Mouse (Mus musculus): Measurements from ENCODE around the gene Slc12a3.

Gene Slc12a3

DNA sequence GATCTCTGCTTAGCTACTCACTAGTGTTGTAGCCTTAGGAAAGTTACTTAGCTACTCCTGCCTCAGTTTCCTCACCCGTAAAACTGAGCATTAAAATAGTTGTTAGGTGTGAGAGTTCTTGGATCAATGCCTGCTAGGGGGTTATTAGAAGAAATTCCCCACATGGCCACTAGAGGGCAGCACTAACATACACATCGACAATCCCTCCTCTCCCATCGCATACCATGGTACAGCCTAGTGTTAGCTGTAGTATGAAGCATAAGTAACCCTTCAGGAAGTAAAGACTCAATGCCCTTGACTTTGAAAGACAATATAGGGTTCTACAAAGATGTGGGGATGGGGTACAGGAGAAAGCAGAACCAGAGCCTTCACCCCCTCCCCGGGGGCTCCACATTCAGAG, 1.7 kb downstream of the Slc12a3 start:
- DNase-seq (ENCODE audit: low spot score): no peak

GRCm38 (mm10) chr8:94333345-94333744, 4.3 kb downstream of the Slc12a3 start:
- DNase-seq (ENCODE audit: low spot score): no peak

GRCm38 (mm10) chr8:94337559-94337958, 8.6 kb downstream of the Slc12a3 start:
- no peak for DNase-seq (ENCODE audit: low spot score)

DNA sequence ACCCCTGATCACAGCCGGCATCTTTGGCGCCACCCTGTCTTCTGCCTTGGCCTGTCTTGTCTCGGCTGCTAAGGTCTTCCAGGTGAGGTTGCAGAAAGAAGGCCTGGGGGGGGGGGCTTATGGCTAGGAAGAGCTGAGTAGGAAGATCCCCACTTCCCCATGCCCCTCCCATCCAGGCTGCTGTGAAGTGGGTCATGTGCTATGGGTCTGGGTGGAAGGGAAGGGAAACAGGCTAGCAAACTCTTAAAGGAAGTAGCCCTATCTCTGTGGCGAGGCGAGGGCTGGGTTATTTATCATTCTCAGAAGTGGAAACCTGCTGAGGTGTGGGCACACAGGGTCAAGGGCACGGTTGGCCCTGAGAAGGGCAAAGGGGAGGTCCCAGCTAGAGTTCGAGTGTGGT, 11.8 kb downstream of the Slc12a3 start:
- no peak for DNase-seq (ENCODE audit: low spot score)

DNA sequence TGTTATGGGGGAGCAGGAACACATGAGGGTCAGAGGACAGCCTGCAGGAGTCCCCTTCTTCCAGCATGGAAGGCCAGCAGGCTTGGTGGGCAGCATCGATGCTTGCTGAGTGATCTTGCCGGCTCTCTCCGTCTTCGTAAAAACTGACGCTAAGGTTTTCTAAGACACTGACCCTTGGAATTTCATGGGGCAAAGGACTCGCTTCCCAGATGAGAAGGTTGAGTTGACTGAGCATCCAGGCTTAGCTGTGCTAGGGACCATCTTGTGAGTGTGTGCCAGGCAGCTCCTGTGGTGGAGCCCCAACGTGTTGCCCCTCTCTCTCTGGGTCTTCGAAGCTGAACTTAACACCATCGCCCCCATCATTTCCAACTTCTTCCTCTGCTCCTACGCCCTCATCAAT, 13.7 kb downstream of the Slc12a3 start:
- DNase-seq (ENCODE audit: low spot score): no peak

DNA sequence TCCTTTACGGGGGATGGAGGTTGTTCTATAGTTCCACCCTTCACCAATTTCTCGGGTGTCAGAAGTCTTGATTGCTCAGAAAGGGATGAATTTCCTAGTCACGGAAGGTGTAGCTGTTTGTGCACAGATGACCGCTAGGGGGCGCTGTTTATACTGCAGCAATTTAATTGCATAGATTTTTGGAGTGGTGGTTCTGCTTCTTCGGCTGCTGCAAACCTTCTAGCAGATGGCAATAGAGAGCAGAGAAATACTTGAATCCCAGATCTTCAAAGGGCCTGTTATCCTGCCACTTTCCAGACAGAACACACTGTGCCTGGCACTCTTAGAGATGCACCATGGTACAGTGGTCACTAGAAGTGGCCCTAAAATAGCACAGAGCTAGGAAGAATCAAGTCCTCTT, 14.3 kb downstream of the Slc12a3 start:
- DNase-seq (ENCODE audit: low spot score): peak; percentile 66

DNA sequence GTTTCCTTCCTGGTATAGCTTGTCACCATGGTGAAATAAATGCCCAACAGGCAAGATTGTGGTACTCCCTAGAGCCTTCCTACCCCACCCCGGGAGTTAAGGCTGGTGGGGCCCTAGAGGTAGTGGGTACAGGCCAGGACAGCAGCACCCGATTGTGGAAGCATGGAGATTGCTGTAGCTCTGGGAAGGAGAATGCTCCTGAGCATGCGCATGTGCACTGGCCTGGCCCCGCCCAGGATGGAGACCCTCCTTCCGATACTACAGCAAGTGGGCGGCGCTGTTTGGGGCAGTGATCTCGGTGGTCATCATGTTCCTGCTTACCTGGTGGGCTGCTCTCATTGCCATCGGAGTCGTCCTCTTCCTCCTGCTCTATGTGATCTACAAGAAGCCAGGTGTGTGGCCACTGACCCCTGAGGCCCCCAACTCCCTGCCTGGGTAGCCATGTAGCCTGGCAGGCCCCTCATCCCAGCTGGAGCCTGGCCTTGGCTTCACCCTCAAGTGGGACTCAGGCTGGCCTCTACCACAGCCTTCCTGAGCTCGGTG, 14.8 kb downstream of the Slc12a3 start:
- DNase-seq (ENCODE audit: low spot score): no peak

GRCm38 (mm10) chr8:94345657-94346056, 16.7 kb downstream of the Slc12a3 start:
- DNase-seq (ENCODE audit: low spot score): no peak

DNA sequence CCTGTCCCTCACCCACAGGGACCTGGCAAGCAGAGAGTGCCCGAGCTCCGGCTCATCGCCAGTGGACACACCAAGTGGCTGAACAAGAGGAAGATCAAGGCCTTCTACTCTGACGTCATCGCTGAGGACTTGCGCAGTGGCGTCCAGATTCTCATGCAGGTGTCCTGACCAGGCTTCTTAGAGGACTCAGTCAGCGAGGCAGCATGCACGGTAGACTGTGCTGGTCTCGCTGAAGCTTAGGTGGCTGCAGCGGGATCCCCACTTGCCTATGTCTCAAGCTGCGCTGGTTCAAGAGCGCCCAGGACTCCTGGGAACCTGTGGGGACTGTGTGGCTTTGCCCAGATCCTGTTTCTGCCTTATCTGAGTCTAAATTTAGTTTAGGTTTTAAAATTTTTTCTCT, 17.3 kb downstream of the Slc12a3 start:
- no peak for DNase-seq (ENCODE audit: low spot score)

DNA sequence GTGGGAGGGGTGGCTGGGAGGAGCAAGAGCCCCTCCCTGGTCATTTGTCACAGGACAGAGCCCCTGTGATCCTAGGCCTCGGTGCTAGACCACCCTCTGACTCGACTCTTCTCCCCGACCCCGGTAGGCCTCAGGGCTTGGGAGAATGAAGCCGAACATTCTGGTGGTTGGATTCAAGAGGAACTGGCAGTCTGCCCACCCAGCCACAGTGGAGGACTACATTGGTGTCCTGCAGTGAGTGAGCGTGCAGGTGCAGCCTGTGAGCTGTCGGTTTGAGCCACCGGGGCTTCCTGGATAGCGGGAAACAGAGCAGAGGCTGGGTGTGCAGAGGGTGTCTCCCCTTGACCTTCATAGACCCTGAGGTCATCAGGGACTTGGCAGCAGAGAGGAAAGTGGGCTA, 19.4 kb downstream of the Slc12a3 start:
- DNase-seq (ENCODE audit: low spot score): no peak

- DNase-seq (ENCODE audit: low spot score): no peak
Observed at GRCm38 (mm10) chr8:94354069-94354531, 25.1 kb downstream of the Slc12a3 start.

DNA sequence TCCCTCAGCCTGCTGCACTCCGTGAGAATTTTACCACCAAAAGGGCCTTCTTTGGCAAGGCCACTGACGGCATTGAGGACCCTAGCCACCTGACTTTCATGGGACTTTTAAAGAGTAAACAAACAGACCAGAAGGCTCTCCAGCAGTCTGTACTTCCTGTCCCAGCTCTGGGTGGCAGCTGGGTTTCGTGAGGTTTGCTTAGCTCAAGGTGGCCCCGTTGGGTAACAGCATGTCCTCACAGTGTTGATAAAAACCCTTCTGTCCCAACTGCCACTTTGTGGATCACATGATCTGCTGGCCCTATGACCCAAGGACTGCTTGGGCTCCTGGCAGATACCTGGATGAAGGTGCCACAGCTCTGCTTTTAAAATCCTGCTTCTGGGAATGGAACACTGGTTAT, 25.6 kb downstream of the Slc12a3 start:
- DNase-seq (ENCODE audit: low spot score): no peak

- no peak for DNase-seq (ENCODE audit: low spot score)
Observed at GRCm38 (mm10) chr8:94357220-94357619, 28.2 kb downstream of the Slc12a3 start.

GRCm38 (mm10) chr8:94358541-94358940, 29.5 kb downstream of the Slc12a3 start:
- DNase-seq (ENCODE audit: low spot score): peak; percentile 68

- no peak for DNase-seq (ENCODE audit: low spot score)
Observed at GRCm38 (mm10) chr8:94361774-94362431, 32.9 kb downstream of the Slc12a3 start.

DNA sequence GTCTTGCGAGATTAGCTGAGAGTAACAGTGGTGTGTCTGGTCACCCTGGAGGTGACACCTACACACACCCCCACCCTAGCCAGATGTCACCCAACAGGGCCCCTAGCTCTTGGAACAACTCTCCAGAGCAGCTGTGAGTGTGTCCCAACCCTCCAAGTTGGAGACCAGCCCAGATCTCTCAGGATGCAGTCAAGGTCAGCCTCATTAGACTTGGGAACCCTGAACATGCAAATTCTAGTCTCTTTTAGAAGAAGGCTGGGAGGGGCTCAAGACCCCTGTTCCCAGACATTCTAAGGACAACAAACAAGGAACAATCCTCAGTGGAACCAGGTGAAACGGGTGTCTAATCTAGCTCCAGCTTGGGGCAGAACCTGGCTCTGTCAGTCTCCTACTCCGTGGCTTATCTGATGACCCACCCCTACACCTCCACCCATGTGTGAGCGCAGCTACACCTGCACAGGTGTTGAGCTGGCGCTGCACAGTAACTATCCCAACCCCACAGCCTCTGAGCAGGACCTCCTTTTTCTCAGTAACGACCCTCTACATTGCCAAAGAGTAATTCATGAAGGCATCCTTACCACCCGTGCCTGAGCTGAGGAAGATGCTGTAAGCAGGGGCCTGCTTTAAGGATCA, 33.7 kb downstream of the Slc12a3 start:
- peak; percentile 40 for DNase-seq (ENCODE audit: low spot score)

- peak; percentile 48 for DNase-seq (ENCODE audit: low spot score)
Observed at GRCm38 (mm10) chr8:94363288-94363688, 34.3 kb downstream of the Slc12a3 start.

DNA sequence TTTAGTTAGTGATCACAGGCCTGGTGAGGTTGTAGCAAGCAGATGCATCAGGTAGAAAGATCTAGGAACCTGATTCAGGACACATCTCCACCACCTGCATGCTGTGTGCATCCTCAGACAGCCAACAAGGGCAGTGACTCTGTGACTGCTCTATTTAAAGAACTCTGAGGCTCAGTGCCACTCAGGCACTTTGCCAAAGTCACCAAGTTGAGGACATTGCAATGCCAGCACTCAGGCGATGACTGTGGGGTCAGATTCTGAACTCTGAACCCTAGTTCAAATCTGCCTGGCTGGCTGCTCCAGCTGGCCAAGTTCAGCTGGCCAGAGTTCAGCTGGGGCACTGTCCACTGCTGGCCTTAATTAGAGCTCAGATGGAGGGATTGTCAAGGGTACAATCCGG, 34.9 kb downstream of the Slc12a3 start:
- DNase-seq (ENCODE audit: low spot score): no peak

- DNase-seq (ENCODE audit: low spot score): no peak
Observed at GRCm38 (mm10) chr8:94364686-94365312, 35.8 kb downstream of the Slc12a3 start.

- DNase-seq (ENCODE audit: low spot score): no peak
Observed at GRCm38 (mm10) chr8:94365410-94365981, 36.5 kb downstream of the Slc12a3 start.

DNA sequence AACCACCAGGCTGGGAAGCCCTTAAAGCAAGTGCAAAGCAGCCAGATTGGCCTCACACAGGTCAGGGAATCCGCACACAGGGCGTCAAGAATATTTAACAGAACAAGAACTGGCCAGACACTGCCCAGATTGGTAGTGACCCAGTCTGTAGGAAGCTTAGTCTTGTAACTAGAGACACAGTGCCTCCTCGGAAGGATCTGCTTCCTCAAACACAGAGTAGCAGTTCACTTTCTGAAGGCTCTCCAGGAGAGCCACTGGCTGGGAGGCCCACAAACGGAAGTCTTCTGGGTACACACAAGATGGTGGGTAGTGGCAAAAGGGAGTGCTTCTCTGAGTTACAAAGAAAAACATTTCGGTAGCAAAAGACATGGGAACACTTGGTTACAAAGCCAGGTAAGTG, 41.8 kb downstream of the Slc12a3 start:
- no peak for DNase-seq (ENCODE audit: low spot score)

DNA sequence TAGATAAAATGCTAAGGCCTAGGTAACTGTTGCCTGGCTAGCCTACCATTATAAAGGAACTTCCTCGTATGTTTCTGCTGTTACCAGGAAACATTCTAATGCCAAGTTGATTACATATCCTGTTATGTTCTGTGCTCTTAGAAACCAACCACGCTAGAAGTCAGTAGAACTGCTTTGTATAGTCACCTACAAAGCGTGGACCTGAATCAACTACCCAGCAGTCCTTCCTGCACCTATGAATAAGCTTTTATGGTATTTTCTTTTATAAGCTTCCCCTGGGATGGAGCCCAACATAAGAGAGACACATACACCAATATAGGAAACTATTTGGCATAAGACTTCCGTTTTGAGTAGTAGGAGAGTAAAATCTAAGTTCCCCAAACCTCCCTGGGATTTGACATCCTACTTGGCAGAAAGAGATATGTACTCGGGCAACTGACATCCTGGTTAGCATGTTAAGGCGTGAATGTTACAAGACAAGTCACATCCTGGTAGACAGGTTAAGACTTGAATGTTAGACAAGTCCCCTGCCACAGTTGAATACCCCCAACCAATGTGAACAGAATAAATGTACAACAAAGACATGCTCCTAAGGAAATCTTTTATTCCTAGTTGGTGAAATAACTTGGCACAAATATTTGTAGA, 44.1 kb downstream of the Slc12a3 start:
- no peak for DNase-seq (ENCODE audit: low spot score)

Data from testis, postnatal 14 days (tissue).